Mouse (Mus musculus): Measurements from ENCODE around the gene Amer3. TPM values are rescaled to one million over a fixed set of nuclear protein-coding genes. Genes with fewer than 3 reads are reported as not detected.
"Not testable (repeated sequence)": the region's sequence is repeated elsewhere in the genome, so short reads cannot be mapped to it uniquely, and the experiment has no call there.

Gene Amer3
- polyA plus RNA-seq (2012; ENCODE audit: insufficient read depth, insufficient read length, missing spikeins), result not detected in 2 replicates

- no peak for TF ChIP-seq POLR2A (IDR thresholded peaks at IDR 0.05; ENCODE audit: borderline replicate concordance, low read depth, low read length)
- no peak for TF ChIP-seq CTCF (IDR thresholded peaks at IDR 0.05; ENCODE audit: low read depth, low read length)
- Histone ChIP-seq H3K4me3 (ENCODE audit: insufficient read depth, low read length) (peak within 1 kb of the TSS; percentile 27), H3K27ac (ENCODE audit: insufficient read depth, low read depth, low read length) (no peak within 1 kb of the TSS), H3K4me1 (ENCODE audit: control insufficient read depth, insufficient read depth, low read length) (no peaks in the 10 kb centered on the region)
Measured at GRCm38 (mm10) chr1:34578851-34579781, at the start of gene Amer3. TSS of gene Amer3 (plus strand) at chr1:34579657.

GRCm38 (mm10) chr1:34534574-34534973 is 44.9 kb upstream of the Amer3 start:
- not testable (repeated sequence) for H3K4me1 ChIP-seq (ENCODE audit: control insufficient read depth, insufficient read depth, low read length); H3K4me3 ChIP-seq (ENCODE audit: insufficient read depth, low read length); H3K27ac ChIP-seq (ENCODE audit: insufficient read depth, low read depth, low read length)

DNA sequence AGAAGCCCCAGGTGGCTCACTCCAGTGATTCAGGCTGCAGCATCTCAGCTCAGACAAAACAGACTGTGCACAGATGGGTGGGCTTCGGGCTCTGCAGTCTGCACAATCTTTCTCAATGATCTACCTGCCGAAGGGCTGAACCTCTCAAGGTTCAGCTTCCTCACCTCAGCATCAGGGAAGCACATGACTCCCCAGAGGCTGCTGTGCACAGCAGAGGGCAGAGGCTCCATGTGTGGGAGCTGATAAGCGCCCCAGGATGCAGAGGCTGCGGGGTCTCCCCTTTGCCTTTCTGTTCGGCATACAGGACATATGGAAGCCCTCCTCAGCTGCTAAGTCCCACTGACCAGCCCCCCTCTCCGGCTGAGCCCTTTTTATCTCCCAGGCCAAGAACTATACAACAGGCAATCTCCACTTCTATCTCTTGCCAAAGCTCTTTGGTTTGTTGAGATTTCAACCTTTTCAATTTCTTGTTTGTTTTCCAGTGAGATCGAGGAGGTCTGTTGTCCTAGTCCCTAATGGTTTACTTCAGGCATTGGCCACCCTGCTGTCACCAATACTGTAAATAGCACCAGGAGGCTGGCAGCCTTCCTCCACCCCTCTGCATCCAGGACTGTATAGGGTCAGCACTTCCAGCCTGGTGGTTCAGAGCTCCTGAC is 44.3 kb upstream of the Amer3 start, which contains the start of gene Cfc1:
Gene Cfc1 (plus strand): TSS at position 606 of the 656 bp plus-strand sequence.
- H3K4me1 ChIP-seq (ENCODE audit: control insufficient read depth, insufficient read depth, low read length); H3K4me3 ChIP-seq (ENCODE audit: insufficient read depth, low read length); H3K27ac ChIP-seq (ENCODE audit: insufficient read depth, low read depth, low read length): not testable (repeated sequence)

GRCm38 (mm10) chr1:34536291-34536766 is 43.1 kb upstream of the Amer3 start:
- Histone ChIP-seq H3K27ac (ENCODE audit: insufficient read depth, low read depth, low read length) (no peak overlapping the region), H3K4me1 (ENCODE audit: control insufficient read depth, insufficient read depth, low read length) (no peaks in the 10 kb centered on the region), H3K4me3 (ENCODE audit: insufficient read depth, low read length) (no peak overlapping the region)
- TF ChIP-seq CTCF (IDR thresholded peaks at IDR 0.05; ENCODE audit: low read depth, low read length), result no peak
- no peak for TF ChIP-seq POLR2A (IDR thresholded peaks at IDR 0.05; ENCODE audit: borderline replicate concordance, low read depth, low read length)

- TF ChIP-seq CTCF (IDR thresholded peaks at IDR 0.05; ENCODE audit: low read depth, low read length), result no peak
- TF ChIP-seq POLR2A (IDR thresholded peaks at IDR 0.05; ENCODE audit: borderline replicate concordance, low read depth, low read length), result no peak
- no peak overlapping the region for H3K4me3 ChIP-seq (ENCODE audit: insufficient read depth, low read length)
- no peaks in the 10 kb centered on the region for H3K4me1 ChIP-seq (ENCODE audit: control insufficient read depth, insufficient read depth, low read length)
- no peak overlapping the region for H3K27ac ChIP-seq (ENCODE audit: insufficient read depth, low read depth, low read length)
Measured at GRCm38 (mm10) chr1:34536767-34537485, 42.5 kb upstream of the Amer3 start.

GRCm38 (mm10) chr1:34547074-34547473 is 32.4 kb upstream of the Amer3 start:
- no peak for TF ChIP-seq POLR2A (IDR thresholded peaks at IDR 0.05; ENCODE audit: borderline replicate concordance, low read depth, low read length)
- TF ChIP-seq CTCF (IDR thresholded peaks at IDR 0.05; ENCODE audit: low read depth, low read length), result no peak
- Histone ChIP-seq H3K27ac (ENCODE audit: insufficient read depth, low read depth, low read length) (no peak overlapping the region), H3K4me3 (ENCODE audit: insufficient read depth, low read length) (no peak overlapping the region), H3K4me1 (ENCODE audit: control insufficient read depth, insufficient read depth, low read length) (no peaks in the 10 kb centered on the region)

GRCm38 (mm10) chr1:34553690-34554089 is 25.8 kb upstream of the Amer3 start:
- TF ChIP-seq CTCF (IDR thresholded peaks at IDR 0.05; ENCODE audit: low read depth, low read length) (no peak), POLR2A (IDR thresholded peaks at IDR 0.05; ENCODE audit: borderline replicate concordance, low read depth, low read length) (no peak)
- Histone ChIP-seq H3K4me1 (ENCODE audit: control insufficient read depth, insufficient read depth, low read length) (no peaks in the 10 kb centered on the region), H3K27ac (ENCODE audit: insufficient read depth, low read depth, low read length) (no peak overlapping the region), H3K4me3 (ENCODE audit: insufficient read depth, low read length) (no peak overlapping the region)

DNA sequence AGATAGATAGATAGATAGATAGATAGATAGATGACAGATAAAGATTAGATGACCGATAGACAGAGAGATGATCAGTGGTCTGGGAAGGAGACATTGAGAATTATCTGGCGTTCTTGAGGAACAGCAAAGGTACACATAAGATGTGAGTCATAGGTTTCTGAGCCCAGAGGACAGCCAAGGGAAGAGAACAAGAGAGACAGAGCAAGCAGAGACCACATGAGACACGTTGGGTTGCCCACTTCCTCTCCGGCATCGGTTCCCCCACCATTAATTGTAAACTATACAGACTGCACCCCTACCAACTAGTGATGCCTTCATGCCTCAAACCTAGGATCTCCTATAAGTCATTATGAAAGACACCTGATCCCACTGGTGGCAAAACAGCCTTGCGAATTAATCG is 25.2 kb upstream of the Amer3 start:
- H3K4me1 ChIP-seq (ENCODE audit: control insufficient read depth, insufficient read depth, low read length), result no peaks in the 10 kb centered on the region
- H3K27ac ChIP-seq (ENCODE audit: insufficient read depth, low read depth, low read length), result no peak overlapping the region
- H3K4me3 ChIP-seq (ENCODE audit: insufficient read depth, low read length), result no peak overlapping the region
- TF ChIP-seq POLR2A (IDR thresholded peaks at IDR 0.05; ENCODE audit: borderline replicate concordance, low read depth, low read length) (no peak), CTCF (IDR thresholded peaks at IDR 0.05; ENCODE audit: low read depth, low read length) (no peak)

DNA sequence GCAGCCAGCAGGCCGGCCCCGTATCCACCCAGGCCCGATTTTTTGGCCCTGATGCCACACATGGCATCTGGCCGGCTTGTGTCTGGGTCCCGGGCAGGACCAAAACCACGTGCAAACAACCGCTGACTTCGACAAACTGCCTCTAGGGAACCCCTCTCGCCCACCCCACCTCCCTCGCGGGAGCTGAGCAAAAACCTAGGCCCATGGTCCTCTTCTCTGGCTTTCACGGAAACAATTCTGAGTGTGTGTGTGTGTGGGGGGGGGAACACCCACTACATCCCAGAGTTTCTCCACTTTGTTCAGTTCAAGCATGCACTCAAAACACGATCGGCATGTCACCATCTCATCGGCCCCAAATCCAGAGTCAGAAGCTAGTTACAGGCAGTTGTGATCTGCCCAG is 18.6 kb upstream of the Amer3 start, which contains the start of gene Prss40:
Gene Prss40 (minus strand): TSS at position 101 of the 400 bp plus-strand sequence.
- Histone ChIP-seq H3K4me3 (ENCODE audit: insufficient read depth, low read length) (no peak within 1 kb of the TSS), H3K27ac (ENCODE audit: insufficient read depth, low read depth, low read length) (no peak within 1 kb of the TSS), H3K4me1 (ENCODE audit: control insufficient read depth, insufficient read depth, low read length) (peaks cover 3% of the 10 kb centered on the region; the same call in 1 of the 2 replicates)
- TF ChIP-seq POLR2A (IDR thresholded peaks at IDR 0.05; ENCODE audit: borderline replicate concordance, low read depth, low read length) (no peak), CTCF (IDR thresholded peaks at IDR 0.05; ENCODE audit: low read depth, low read length) (no peak)
